Mouse (Mus musculus) intestine, postnatal 0 days (tissue): ENCODE data around the gene Hs1bp3. TPM values are rescaled to one million over a fixed set of nuclear protein-coding genes. Genes with fewer than 3 reads are reported as not detected.

Experiments
- ATAC-seq: fragments of 200-750 bp; cut with Nextera tagmentation; 2 replicates; pipeline ENCODE4 v1.8.0; 2017; ENCODE audit warnings: mild to moderate bottlenecking, moderate TSS enrichment, moderate library complexity
- H3K27ac ChIP-seq: fragments of 300-500 bp; sonication (generic); 2 replicates; pipeline ENCODE4 v1.5.1; 2014; ENCODE audit warnings: mild to moderate bottlenecking, low read depth, low read length, moderate library complexity
- H3K27me3 ChIP-seq: fragments of 300-500 bp; sonication (generic); replicated peaks from 2 replicates; pipeline ENCODE4 v1.6.1; 2014; ENCODE audit warnings: low read length, mixed read lengths; ENCODE audit not compliant: control insufficient read depth, insufficient read depth
- H3K36me3 ChIP-seq: fragments of 300-500 bp; sonication (generic); 2 replicates; pipeline ENCODE4 v1.6.1; 2014; ENCODE audit warnings: mild to moderate bottlenecking, moderate library complexity; ENCODE audit not compliant: control insufficient read depth, insufficient read depth
- H3K4me1 ChIP-seq: fragments of 300-500 bp; sonication (generic); replicated peaks from 2 replicates; pipeline ENCODE4 v1.6.1; 2014; ENCODE audit warnings: antibody characterized with exemption, low read length, mixed read lengths; ENCODE audit not compliant: control insufficient read depth, insufficient read depth
- H3K4me2 ChIP-seq: fragments of 300-500 bp; sonication (generic); replicated peaks from 2 replicates; pipeline ENCODE4 v1.6.1; 2014; ENCODE audit warnings: low read depth, mild to moderate bottlenecking, moderate library complexity
- H3K4me3 ChIP-seq: fragments of 300-500 bp; sonication (generic); 2 replicates; pipeline ENCODE4 v1.5.1; 2014; ENCODE audit warnings: low read depth, low read length
- H3K9ac ChIP-seq: fragments of 300-500 bp; sonication (generic); 2 replicates; pipeline ENCODE4 v1.6.1; 2014; ENCODE audit warnings: mild to moderate bottlenecking, low read depth, low read length
- H3K9me3 ChIP-seq: fragments of 300-500 bp; sonication (generic); 2 replicates; pipeline ENCODE4 v1.6.1; 2016; ENCODE audit warnings: mixed run types; ENCODE audit not compliant: control insufficient read depth
- CTCF ChIP-seq: sonication (generic); IDR thresholded peaks from 2 replicates; pipeline ENCODE4 v1.5.1; 2016; ENCODE audit warnings: low read depth, mild to moderate bottlenecking, control low read depth, antibody characterized with exemption, moderate library complexity
- WGBS: fragments of 180-500 bp; shearing (Covaris S2); extraction: QIAGEN DNeasy Blood & Tissue Kit; methylation state at CpG from one replicate; pipeline ENCODE4 v1.1.7; 2014; 5-methylcytosine and 5-hydroxymethylcytosine counted together
- polyA plus RNA-seq: library from polyadenylated mRNA; unstranded; fragments of >200 nt; fragmentation: Nextera tagmentation; extraction: Ambion mirVana; gene quantifications from 2 replicates; pipeline ENCODE4 v1.2.1, GENCODE M21; 2015

Hs1bp3 gene
- polyA plus RNA-seq, 1 experiment from 2014 or later: 20.5 TPM

GRCm38 (mm10) chr12:8325245-8325942 lies 12.2 kb downstream of the Hs1bp3 start:
- no peak for TF ChIP-seq CTCF
- H3K36me3 ChIP-seq: peaks cover 62% of the 10 kb centered on the region
- no peaks in the 10 kb centered on the region for H3K27me3 ChIP-seq
- H3K4me3 ChIP-seq: no peak overlapping the region
- no peak for ATAC-seq
- no peak overlapping the region for H3K9ac ChIP-seq
- WGBS: 90% methylated on average over 13 of the region's 13 CpGs
- H3K4me2 ChIP-seq: no peak overlapping the region
- H3K9me3 ChIP-seq: no peaks in the 10 kb centered on the region
- H3K4me1 ChIP-seq: no peaks in the 10 kb centered on the region
- H3K27ac ChIP-seq: no peak overlapping the region

GRCm38 (mm10) chr12:8325943-8326522 lies 12.8 kb downstream of the Hs1bp3 start:
- no peak for TF ChIP-seq CTCF
- no peaks in the 10 kb centered on the region for H3K4me1 ChIP-seq

GRCm38 (mm10) chr12:8326825-8327674 lies 13.8 kb downstream of the Hs1bp3 start:
- 41% methylated on average over 17 of the region's 17 CpGs for WGBS
- Histone ChIP-seq H3K4me2 (0 out of 2 replicates have a peak overlapping the region, but pooled peaks have one; percentile 9), H3K27ac (no peak overlapping the region)

More at GRCm38 (mm10) chr12:8325943-8326522, 12.8 kb downstream of the Hs1bp3 start:
- Histone ChIP-seq H3K9ac (no peak overlapping the region), H3K27ac (no peak overlapping the region), H3K4me3 (no peak overlapping the region), H3K9me3 (no peaks in the 10 kb centered on the region), H3K36me3 (peaks cover 63% of the 10 kb centered on the region), H3K27me3 (no peaks in the 10 kb centered on the region), H3K4me2 (no peak overlapping the region)
- ATAC-seq: no peak
- 92% methylated on average over 17 of the region's 17 CpGs for WGBS

GRCm38 (mm10) chr12:8327675-8328053 lies 14.4 kb downstream of the Hs1bp3 start:
- Histone ChIP-seq H3K36me3 (peaks cover 55% of the 10 kb centered on the region), H3K27me3 (no peaks in the 10 kb centered on the region), H3K9ac (no peak overlapping the region), H3K27ac (no peak overlapping the region), H3K4me3 (no peak overlapping the region), H3K4me2 (no peak overlapping the region), H3K4me1 (no peaks in the 10 kb centered on the region), H3K9me3 (no peaks in the 10 kb centered on the region)
- 89% methylated on average over 1 of the region's 1 CpGs for WGBS
- TF ChIP-seq CTCF: no peak
- ATAC-seq: no peak

More at GRCm38 (mm10) chr12:8326825-8327674, 13.8 kb downstream of the Hs1bp3 start:
- 0 out of 2 replicates have a peak overlapping the region, but pooled peaks have one; percentile 31 for H3K9ac ChIP-seq
- H3K4me3 ChIP-seq: no peak overlapping the region
- H3K27me3 ChIP-seq: no peaks in the 10 kb centered on the region
- no peaks in the 10 kb centered on the region for H3K9me3 ChIP-seq
- peaks cover 61% of the 10 kb centered on the region for H3K36me3 ChIP-seq
- peak; percentile 99 for TF ChIP-seq CTCF
- no peaks in the 10 kb centered on the region for H3K4me1 ChIP-seq
- ATAC-seq: peak; percentile 72

GRCm38 (mm10) chr12:8329236-8329635 lies 16.0 kb downstream of the Hs1bp3 start:
- TF ChIP-seq CTCF: peak; percentile 44

More at GRCm38 (mm10) chr12:8329236-8329635, 16.0 kb downstream of the Hs1bp3 start:
- Histone ChIP-seq H3K4me1 (no peaks in the 10 kb centered on the region), H3K27ac (no peak overlapping the region), H3K4me3 (no peak overlapping the region), H3K27me3 (no peaks in the 10 kb centered on the region), H3K36me3 (peaks cover 43% of the 10 kb centered on the region; the same call in 1 of the 2 replicates), H3K4me2 (no peak overlapping the region), H3K9me3 (no peaks in the 10 kb centered on the region), H3K9ac (no peak overlapping the region)
- WGBS: 94% methylated on average over 7 of the region's 7 CpGs
- no peak for ATAC-seq
